Mouse (Mus musculus) forebrain, embryonic 15.5 days (tissue): ENCODE measurements around the gene Pik3r1. TPM values are rescaled to one million over a fixed set of nuclear protein-coding genes. Genes with fewer than 3 reads are reported as not detected.
A peak's percentile ranks its signal among the peaks of the same experiment; 100 is the strongest.

Source experiments
- ATAC-seq: fragments of 200-750 bp; cut with Nextera tagmentation; replicated peaks from 2 replicates; pipeline ENCODE4 v1.8.0; 2017; ENCODE audit warnings: mild to moderate bottlenecking, moderate TSS enrichment, moderate library complexity
- H3K27ac ChIP-seq: fragments of 300-500 bp; sonication (generic); replicated peaks from 2 replicates; pipeline ENCODE4 v1.5.1; 2015; ENCODE audit warnings: mild to moderate bottlenecking, inconsistent platforms
- H3K27me3 ChIP-seq: fragments of 300-500 bp; sonication (generic); 2 replicates; pipeline ENCODE4 v1.6.1; 2015; ENCODE audit warnings: inconsistent platforms
- H3K36me3 ChIP-seq: fragments of 300-500 bp; sonication (generic); 2 replicates; pipeline ENCODE4 v1.6.1; 2015; ENCODE audit warnings: mild to moderate bottlenecking, inconsistent platforms
- H3K4me1 ChIP-seq: fragments of 300-500 bp; sonication (generic); 2 replicates; pipeline ENCODE4 v1.6.1; 2015; ENCODE audit warnings: inconsistent platforms
- H3K4me2 ChIP-seq: fragments of 300-500 bp; sonication (generic); replicated peaks from 2 replicates; pipeline ENCODE4 v1.6.1; 2015; ENCODE audit warnings: mild to moderate bottlenecking, inconsistent platforms
- H3K4me3 ChIP-seq: fragments of 300-500 bp; sonication (generic); 2 replicates; pipeline ENCODE4 v1.5.1; 2015; ENCODE audit warnings: mild to moderate bottlenecking, inconsistent platforms
- H3K9ac ChIP-seq: fragments of 300-500 bp; sonication (generic); replicated peaks from 2 replicates; pipeline ENCODE4 v1.6.1; 2015; ENCODE audit warnings: mild to moderate bottlenecking, inconsistent platforms
- H3K9me3 ChIP-seq: fragments of 300-500 bp; sonication (generic); 2 replicates; pipeline ENCODE4 v1.6.1; 2016; ENCODE audit warnings: inconsistent platforms
- WGBS: fragments of 180-500 bp; shearing (Covaris S2); methylation state at CpG from one replicate; pipeline ENCODE4 v1.1.7; 2015; ENCODE audit warnings: mixed read lengths; 5-methylcytosine and 5-hydroxymethylcytosine counted together
- polyA plus RNA-seq: library from polyadenylated mRNA; unstranded; fragments of >200 nt; fragmentation: Nextera tagmentation; extraction: Ambion mirVana; gene quantifications from 2 replicates; pipeline ENCODE4 v1.2.1, GENCODE M21; 2015

The Pik3r1 gene
- polyA plus RNA-seq, 1 experiment from 2014 or later: 39.3 TPM

- no peak overlapping the region for H3K9ac ChIP-seq
- ATAC-seq: no peak
- no peaks in the 10 kb centered on the region for H3K36me3 ChIP-seq
- H3K9me3 ChIP-seq: no peaks in the 10 kb centered on the region
- H3K4me2 ChIP-seq: no peak overlapping the region
- H3K4me1 ChIP-seq: peaks cover 17% of the 10 kb centered on the region
- no peak overlapping the region for H3K4me3 ChIP-seq
- no peak overlapping the region for H3K27ac ChIP-seq
- no peaks in the 10 kb centered on the region for H3K27me3 ChIP-seq
- WGBS: 96% methylated on average over 4 of the region's 4 CpGs
Measured at GRCm38 (mm10) chr13:101798522-101798921, 30.5 kb upstream of the Pik3r1 start.

DNA sequence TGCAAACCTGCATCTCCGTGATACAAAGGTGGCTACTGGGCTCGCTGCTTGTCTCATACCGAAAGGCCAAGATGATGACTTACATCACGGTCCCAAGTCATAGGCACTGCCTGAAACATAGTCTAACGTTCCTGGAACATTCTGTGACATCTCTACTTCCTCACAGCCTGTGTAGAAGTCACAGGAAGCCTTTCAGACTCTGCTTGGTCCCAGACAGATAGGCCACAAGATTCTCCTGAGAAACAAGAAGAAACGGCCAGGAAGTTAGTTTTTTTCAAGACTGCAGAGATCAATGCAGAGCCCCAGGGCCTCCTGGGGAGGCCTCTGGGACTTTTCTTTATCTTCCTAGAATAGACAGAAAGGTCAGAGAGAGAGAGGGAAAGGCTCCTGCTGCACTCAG, 29.0 kb upstream of the Pik3r1 start:
- Histone ChIP-seq H3K9me3 (no peaks in the 10 kb centered on the region), H3K4me2 (no peak overlapping the region), H3K9ac (no peak overlapping the region), H3K4me3 (no peak overlapping the region), H3K36me3 (no peaks in the 10 kb centered on the region), H3K4me1 (peaks cover 15% of the 10 kb centered on the region), H3K27me3 (no peaks in the 10 kb centered on the region), H3K27ac (no peak overlapping the region)
- ATAC-seq: no peak
- WGBS: 56% methylated on average over 6 of the region's 6 CpGs

DNA sequence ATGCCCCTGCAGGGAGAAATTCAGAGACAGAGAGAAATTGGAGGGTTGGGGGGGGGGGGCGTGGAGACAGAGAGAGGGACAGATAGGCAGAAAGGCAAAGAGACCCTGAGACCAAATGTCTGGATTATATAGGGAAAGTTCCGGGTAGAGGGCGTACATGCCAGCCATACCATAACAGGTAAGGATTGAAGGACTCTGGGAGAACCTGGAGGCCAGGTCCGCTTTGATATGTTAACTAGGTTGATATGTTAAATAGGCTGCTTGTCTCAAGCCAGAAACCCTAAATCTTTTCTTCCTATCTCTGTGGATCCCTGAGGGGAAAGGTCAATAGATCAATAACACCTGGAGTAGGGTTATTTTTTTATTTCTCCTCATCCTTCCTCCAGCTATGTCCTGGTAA, 17.7 kb upstream of the Pik3r1 start:
- Histone ChIP-seq H3K9me3 (no peaks in the 10 kb centered on the region), H3K27ac (no peak overlapping the region), H3K36me3 (no peaks in the 10 kb centered on the region), H3K4me1 (no peaks in the 10 kb centered on the region), H3K27me3 (no peaks in the 10 kb centered on the region), H3K9ac (no peak overlapping the region), H3K4me3 (no peak overlapping the region), H3K4me2 (no peak overlapping the region)
- 84% methylated on average over 4 of the region's 4 CpGs for WGBS
- no peak for ATAC-seq

DNA sequence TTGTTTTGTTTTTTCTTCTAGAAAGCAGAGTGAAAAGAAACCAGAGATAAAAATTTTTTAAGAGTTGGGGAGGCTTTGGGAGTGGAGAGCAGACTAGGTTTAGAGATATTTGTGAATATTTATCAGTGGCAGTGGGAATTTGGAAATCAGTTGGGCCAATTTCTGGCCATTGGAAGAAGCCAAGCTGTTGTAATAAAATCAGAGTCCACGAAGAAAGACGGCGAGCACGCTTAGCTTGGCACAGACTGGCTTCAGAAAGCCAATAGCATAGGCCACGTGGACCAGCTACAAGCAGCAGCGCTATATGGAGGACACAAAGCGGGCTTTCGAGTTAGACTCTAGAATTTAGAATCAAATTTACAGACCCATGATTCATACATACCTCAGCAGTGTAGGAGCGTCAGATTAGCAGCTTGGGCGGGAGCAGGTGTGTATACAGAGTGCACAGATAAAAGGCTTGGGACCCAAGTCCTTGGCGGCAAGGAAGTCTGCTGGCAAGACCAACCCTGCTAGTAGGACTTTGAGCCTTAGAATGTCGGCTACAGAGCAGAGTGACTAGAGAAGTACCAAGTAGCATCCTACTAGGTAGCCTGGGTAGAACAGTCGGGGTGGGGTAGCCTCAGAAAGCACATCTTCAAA, 16.8 kb upstream of the Pik3r1 start:
- no peak for ATAC-seq
- H3K4me2 ChIP-seq: no peak overlapping the region
- WGBS: 92% methylated on average over 13 of the region's 13 CpGs
- H3K9me3 ChIP-seq: no peaks in the 10 kb centered on the region
- no peak overlapping the region for H3K4me3 ChIP-seq
- H3K27ac ChIP-seq: no peak overlapping the region
- H3K9ac ChIP-seq: no peak overlapping the region
- H3K4me1 ChIP-seq: no peaks in the 10 kb centered on the region
- H3K27me3 ChIP-seq: no peaks in the 10 kb centered on the region
- no peaks in the 10 kb centered on the region for H3K36me3 ChIP-seq

DNA sequence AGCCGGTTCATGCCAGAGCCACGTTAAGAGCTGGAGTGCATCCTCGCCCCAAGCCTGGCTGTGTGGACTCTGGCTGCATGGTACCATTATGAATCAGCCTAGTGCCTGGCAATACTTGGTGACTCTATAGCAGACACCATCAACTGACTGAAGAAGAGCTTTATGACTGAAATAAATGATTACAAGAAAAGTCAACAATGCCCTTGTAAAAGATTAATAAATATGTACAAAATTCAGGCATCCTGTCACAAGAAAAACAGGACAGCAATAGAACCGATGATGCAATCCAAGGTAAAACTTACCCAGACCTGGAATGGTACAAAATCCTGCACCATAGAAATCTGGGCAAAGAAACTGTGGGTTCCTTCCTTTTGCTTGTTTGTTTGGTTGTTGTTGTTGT, 11.0 kb upstream of the Pik3r1 start:
- no peaks in the 10 kb centered on the region for H3K9me3 ChIP-seq
- H3K4me3 ChIP-seq: no peak overlapping the region
- H3K36me3 ChIP-seq: no peaks in the 10 kb centered on the region
- ATAC-seq: no peak
- no peak overlapping the region for H3K27ac ChIP-seq
- WGBS: 88% methylated on average over 4 of the region's 4 CpGs
- no peak overlapping the region for H3K9ac ChIP-seq
- no peaks in the 10 kb centered on the region for H3K27me3 ChIP-seq
- H3K4me1 ChIP-seq: peaks cover 7% of the 10 kb centered on the region; the same call in 1 of the 2 replicates
- no peak overlapping the region for H3K4me2 ChIP-seq

DNA sequence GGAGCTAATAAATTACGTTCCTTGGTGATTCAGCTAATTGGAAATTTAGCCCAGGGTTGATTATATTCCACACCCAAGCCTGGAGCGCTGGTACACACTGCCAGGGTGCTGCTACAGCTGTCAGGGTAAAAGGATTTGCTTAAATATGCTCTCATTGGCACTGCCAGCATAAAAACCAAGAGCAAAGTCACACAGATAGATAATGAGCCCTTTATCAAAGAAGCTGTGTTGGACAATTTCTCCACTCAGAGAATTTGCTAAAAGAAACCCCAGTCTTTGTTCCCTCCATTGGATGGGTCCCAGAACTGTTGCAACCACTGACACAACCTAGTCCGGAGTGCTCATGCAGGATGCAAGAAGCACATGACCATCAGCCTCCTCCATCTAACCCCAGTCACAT, 9.8 kb upstream of the Pik3r1 start:
- ATAC-seq: no peak
- no peaks in the 10 kb centered on the region for H3K9me3 ChIP-seq
- no peak overlapping the region for H3K4me3 ChIP-seq
- H3K4me2 ChIP-seq: no peak overlapping the region
- peaks cover 7% of the 10 kb centered on the region; the same call in 1 of the 2 replicates for H3K4me1 ChIP-seq
- no peak overlapping the region for H3K9ac ChIP-seq
- 31% methylated on average over 3 of the region's 3 CpGs for WGBS
- H3K27me3 ChIP-seq: no peaks in the 10 kb centered on the region
- no peak overlapping the region for H3K27ac ChIP-seq
- no peaks in the 10 kb centered on the region for H3K36me3 ChIP-seq

DNA sequence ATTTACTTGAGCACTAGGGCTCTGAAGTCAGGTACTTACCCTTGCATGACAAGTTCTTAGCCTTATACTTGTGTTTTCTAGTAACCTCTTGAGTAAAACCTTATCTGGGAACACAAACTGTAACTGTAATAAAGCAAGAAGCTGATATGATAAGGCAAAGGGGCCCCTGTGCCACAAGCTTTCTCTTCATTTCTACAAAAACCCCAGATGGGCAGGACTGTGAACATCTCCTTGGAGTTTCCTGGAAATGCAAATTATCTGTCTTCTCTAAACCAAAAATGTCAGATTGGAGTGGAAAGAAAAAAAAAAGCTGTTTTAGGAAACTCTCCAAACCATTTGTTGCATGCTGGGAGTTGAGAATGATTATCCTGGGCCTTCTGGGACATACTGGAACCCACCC, 3.1 kb upstream of the Pik3r1 start:
- H3K4me1 ChIP-seq: peaks cover 10% of the 10 kb centered on the region
- H3K27me3 ChIP-seq: no peaks in the 10 kb centered on the region
- H3K9me3 ChIP-seq: no peaks in the 10 kb centered on the region
- no peaks in the 10 kb centered on the region for H3K36me3 ChIP-seq
- ATAC-seq: no peak
- H3K9ac ChIP-seq: no peak overlapping the region
- no peak overlapping the region for H3K4me2 ChIP-seq
- no peak overlapping the region for H3K4me3 ChIP-seq
- H3K27ac ChIP-seq: no peak overlapping the region

DNA sequence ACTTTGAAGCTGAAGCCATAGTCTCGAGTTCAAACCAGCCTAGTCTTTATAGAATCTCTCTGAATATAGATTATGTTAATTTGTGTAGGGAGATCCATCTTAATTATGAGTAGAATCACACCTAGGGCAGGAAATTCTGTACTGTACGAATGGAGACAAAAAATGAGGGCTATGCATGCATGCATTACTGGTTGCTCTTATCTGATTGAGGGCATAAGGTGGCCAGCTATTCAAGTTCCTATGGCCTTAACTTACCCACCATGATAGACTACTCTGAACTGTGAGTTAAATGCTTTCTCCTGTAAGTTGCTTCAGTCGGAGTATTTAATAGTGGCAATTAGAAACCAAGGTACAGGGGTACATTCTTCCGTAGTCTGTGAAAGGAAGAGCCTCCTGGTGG, 1.9 kb upstream of the Pik3r1 start:
- Histone ChIP-seq H3K27ac (no peak overlapping the region), H3K27me3 (no peaks in the 10 kb centered on the region), H3K9ac (no peak overlapping the region), H3K4me2 (no peak overlapping the region), H3K4me3 (no peak overlapping the region), H3K36me3 (no peaks in the 10 kb centered on the region), H3K9me3 (no peaks in the 10 kb centered on the region), H3K4me1 (peaks cover 20% of the 10 kb centered on the region)
- 91% methylated on average over 4 of the region's 4 CpGs for WGBS
- ATAC-seq: no peak

DNA sequence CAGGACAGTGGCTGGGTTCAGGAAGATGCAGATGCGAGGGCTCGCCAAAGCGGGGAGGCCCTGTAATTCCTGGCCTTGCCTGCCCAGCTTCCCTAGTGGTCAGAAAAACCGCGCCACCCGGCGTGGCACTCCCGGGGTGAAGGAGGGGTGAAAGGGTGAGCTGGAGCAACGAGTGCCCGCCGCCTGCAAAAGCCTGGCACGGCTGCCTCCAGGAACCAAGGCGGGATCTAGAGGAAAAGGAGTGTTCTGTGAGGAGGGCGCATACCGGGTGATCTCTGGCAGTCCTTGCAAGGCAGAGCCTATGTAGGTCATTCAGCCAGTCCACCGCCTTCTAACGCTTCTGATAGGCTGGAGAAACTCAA, 594 bp upstream of the Pik3r1 start:
- 1% methylated on average over 17 of the region's 17 CpGs for WGBS
- Histone ChIP-seq H3K4me1 (peaks cover 29% of the 10 kb centered on the region), H3K4me2 (peak overlapping the region; percentile 83), H3K27me3 (no peaks in the 10 kb centered on the region), H3K9me3 (no peaks in the 10 kb centered on the region), H3K9ac (peak overlapping the region; percentile 88), H3K36me3 (no peaks in the 10 kb centered on the region), H3K27ac (peak overlapping the region; percentile 96), H3K4me3 (peak overlapping the region; percentile 79)
- ATAC-seq: peak; percentile 24

DNA sequence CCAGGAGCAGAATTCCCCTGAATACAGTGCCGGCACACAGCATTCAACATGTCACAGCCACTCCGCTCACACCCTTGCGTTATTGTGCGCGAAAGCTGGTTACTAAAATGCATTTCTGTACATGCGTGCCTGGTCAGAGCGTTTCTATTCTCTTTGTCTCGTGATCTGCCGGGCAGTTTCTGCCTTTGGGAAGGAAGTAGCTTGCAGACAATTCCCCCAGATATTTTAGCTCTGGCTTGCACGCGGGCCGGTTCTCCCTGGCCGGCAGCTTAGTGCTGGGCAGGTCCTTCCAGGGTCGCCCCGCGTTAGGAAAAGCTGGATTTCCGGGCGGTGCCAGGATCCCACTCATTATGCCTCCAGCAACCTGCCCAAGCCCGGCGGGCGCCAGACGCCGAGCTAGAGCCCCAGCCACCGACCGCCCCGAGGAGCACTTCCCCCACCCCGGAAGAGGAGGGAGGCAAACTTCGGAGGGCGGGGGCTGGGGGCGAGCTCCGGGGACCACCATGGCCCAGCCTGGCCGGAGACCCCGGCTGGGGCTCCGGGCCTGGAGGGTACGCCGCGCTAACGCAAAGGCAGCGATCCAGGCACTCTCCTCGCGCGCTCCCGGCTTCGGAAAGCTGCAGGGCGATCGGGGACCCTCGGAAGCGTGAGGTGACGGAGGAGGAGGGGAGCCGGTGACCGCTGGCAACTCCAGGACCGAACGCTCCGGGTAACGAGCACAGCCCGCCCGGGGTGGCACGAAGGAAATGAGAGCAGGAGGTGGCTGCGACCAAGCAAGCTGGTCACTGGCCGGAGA, 806 bp downstream of the Pik3r1 start:
- ATAC-seq: peak; percentile 57
- Histone ChIP-seq H3K27ac (peak overlapping the region; percentile 96), H3K27me3 (no peaks in the 10 kb centered on the region), H3K4me1 (peaks cover 30% of the 10 kb centered on the region), H3K9me3 (no peaks in the 10 kb centered on the region), H3K36me3 (no peaks in the 10 kb centered on the region), H3K4me3 (peak overlapping the region; percentile 79), H3K4me2 (peak overlapping the region; percentile 83), H3K9ac (peak overlapping the region; percentile 88)
- WGBS: under 1% methylated on average over 60 of the region's 60 CpGs

DNA sequence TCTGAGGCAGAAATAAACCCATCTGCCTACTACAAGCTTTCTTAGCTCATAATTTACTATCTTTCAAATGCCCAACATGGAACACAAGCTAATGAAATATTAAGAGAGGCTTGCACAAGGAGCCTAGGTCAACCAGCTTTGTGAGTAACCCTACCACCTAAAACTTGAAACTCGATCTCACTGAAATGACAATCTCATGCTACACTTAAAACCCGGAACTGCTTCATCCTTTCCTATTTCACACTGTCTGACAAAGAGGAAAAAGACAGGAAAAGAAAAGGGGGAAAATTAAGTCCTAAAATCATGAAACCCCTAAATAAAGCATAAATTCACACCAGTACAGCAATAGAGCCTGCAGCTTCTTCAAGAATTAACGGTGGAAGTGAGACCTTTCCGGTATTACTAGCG, 1.4 kb downstream of the Pik3r1 start:
- Histone ChIP-seq H3K4me3 (peak overlapping the region; percentile 79), H3K4me2 (peak overlapping the region; percentile 83), H3K27ac (peak overlapping the region; percentile 96), H3K36me3 (no peaks in the 10 kb centered on the region), H3K9ac (peak overlapping the region; percentile 88), H3K4me1 (peaks cover 31% of the 10 kb centered on the region), H3K27me3 (no peaks in the 10 kb centered on the region), H3K9me3 (no peaks in the 10 kb centered on the region)
- ATAC-seq: no peak
- under 1% methylated on average over 5 of the region's 5 CpGs for WGBS

GRCm38 (mm10) chr13:101765976-101766375, 2.0 kb downstream of the Pik3r1 start:
- Histone ChIP-seq H3K27me3 (no peaks in the 10 kb centered on the region), H3K4me2 (peak overlapping the region; percentile 83), H3K36me3 (no peaks in the 10 kb centered on the region), H3K27ac (no peak overlapping the region), H3K4me1 (peaks cover 37% of the 10 kb centered on the region), H3K4me3 (peak overlapping the region; percentile 79), H3K9me3 (no peaks in the 10 kb centered on the region), H3K9ac (peak overlapping the region; percentile 88)
- WGBS: 29% methylated on average over 3 of the region's 3 CpGs
- no peak for ATAC-seq
